Mouse (Mus musculus) neural tube, embryonic 13.5 days (tissue): Measurements from ENCODE around the gene Msmb. TPM values are rescaled to one million over a fixed set of nuclear protein-coding genes. Genes with fewer than 3 reads are reported as not detected.
"Not testable (repeated sequence)": the region's sequence is repeated elsewhere in the genome, so short reads cannot be mapped to it uniquely, and the experiment has no call there.

Experiments
- ATAC-seq: fragments of 200-750 bp; cut with Nextera tagmentation; 2 replicates; pipeline ENCODE4 v1.8.0; 2017; ENCODE audit warnings: low read depth, mild to moderate bottlenecking, moderate TSS enrichment, moderate library complexity
- H3K27ac ChIP-seq: fragments of 300-500 bp; sonication (generic); replicated peaks from 2 replicates; pipeline ENCODE4 v1.5.1; 2015; ENCODE audit warnings: moderate library complexity, mild to moderate bottlenecking, inconsistent platforms
- H3K27me3 ChIP-seq: fragments of 300-500 bp; sonication (generic); 2 replicates; pipeline ENCODE4 v1.6.1; 2015; ENCODE audit warnings: mild to moderate bottlenecking, inconsistent platforms
- H3K36me3 ChIP-seq: fragments of 300-500 bp; sonication (generic); 2 replicates; pipeline ENCODE4 v1.6.1; 2015; ENCODE audit warnings: mild to moderate bottlenecking, inconsistent platforms
- H3K4me1 ChIP-seq: fragments of 300-500 bp; sonication (generic); replicated peaks from 2 replicates; pipeline ENCODE4 v1.6.1; 2015; ENCODE audit warnings: inconsistent platforms
- H3K4me2 ChIP-seq: fragments of 300-500 bp; sonication (generic); 2 replicates; pipeline ENCODE4 v1.6.1; 2015; ENCODE audit warnings: inconsistent platforms, mild to moderate bottlenecking, moderate library complexity
- H3K4me3 ChIP-seq: fragments of 300-500 bp; sonication (generic); 2 replicates; pipeline ENCODE4 v1.5.1; 2015; ENCODE audit warnings: mild to moderate bottlenecking, inconsistent platforms
- H3K9ac ChIP-seq: fragments of 300-500 bp; sonication (generic); 2 replicates; pipeline ENCODE4 v1.6.1; 2015; ENCODE audit warnings: moderate library complexity, mild to moderate bottlenecking, inconsistent platforms
- H3K9me3 ChIP-seq: fragments of 300-500 bp; sonication (generic); 2 replicates; pipeline ENCODE4 v1.6.1; 2016; ENCODE audit warnings: inconsistent platforms
- WGBS: fragments of 180-500 bp; shearing (Covaris S2); methylation state at CpG from one replicate; pipeline ENCODE4 v1.1.7; 2015; 5-methylcytosine and 5-hydroxymethylcytosine counted together
- polyA plus RNA-seq: library from polyadenylated mRNA; unstranded; fragments of >200 nt; fragmentation: Nextera tagmentation; extraction: Ambion mirVana; gene quantifications from 2 replicates; pipeline ENCODE4 v1.2.1, GENCODE M21; 2015

Gene Msmb
- polyA plus RNA-seq, 1 experiment from 2014 or later = not detected

- Histone ChIP-seq H3K4me3 (no peak overlapping the region), H3K4me2 (no peak overlapping the region), H3K9me3 (no peaks in the 10 kb centered on the region), H3K27ac (no peak overlapping the region), H3K36me3 (peaks cover 59% of the 10 kb centered on the region), H3K4me1 (no peaks in the 10 kb centered on the region), H3K27me3 (no peaks in the 10 kb centered on the region), H3K9ac (no peak overlapping the region)
- ATAC-seq = no peak
- WGBS = 91% methylated on average over 6 of the region's 6 CpGs
These were observed 49.0 kb downstream of the Msmb start for GRCm38 (mm10) chr14:32190627-32191391.

DNA sequence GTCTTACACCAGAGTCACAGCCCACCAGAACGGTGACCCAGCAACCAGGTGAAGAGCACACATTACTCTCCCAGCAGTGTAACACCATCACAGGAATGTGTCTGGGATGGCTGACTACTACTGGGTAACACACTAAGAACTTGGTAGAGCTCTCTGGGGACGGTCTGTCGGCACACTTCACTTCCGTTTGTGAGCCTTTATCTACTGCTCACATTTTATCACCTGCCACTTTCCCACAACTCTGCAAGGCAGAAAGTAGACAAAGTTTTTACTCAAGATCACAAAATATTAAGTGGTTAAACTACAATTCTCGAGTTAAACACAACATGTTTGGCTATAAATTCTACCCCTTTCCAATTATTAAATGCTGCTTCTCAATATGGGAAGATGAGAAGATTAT is 50.1 kb downstream of the Msmb start:
- H3K36me3 ChIP-seq = peaks cover 52% of the 10 kb centered on the region
- no peak overlapping the region for H3K27ac ChIP-seq
- WGBS = 96% methylated on average over 5 of the region's 5 CpGs
- H3K4me2 ChIP-seq = no peak overlapping the region
- H3K4me3 ChIP-seq = no peak overlapping the region
- no peaks in the 10 kb centered on the region for H3K4me1 ChIP-seq
- H3K9ac ChIP-seq = no peak overlapping the region
- no peaks in the 10 kb centered on the region for H3K27me3 ChIP-seq
- H3K9me3 ChIP-seq = no peaks in the 10 kb centered on the region
- ATAC-seq = no peak

DNA sequence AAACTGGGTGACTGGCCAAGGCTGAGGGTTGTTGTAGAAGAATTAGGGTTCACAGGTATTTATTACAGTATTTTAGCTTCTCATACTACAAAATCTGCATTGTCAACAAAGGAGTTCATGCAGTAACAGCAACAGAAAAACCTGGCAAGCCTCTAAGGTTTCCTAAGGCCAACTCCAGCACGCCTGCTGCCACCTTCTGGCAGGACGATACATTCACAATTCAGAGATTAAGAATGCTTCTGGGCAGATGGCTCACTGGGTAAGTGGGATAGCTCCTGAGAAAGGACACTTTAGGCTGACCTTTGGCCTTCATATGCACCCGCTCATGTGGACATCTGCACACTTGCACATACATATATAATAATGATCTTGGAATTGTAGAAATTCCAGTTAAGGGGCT is 50.6 kb downstream of the Msmb start:
- no peak overlapping the region for H3K27ac ChIP-seq
- no peak overlapping the region for H3K4me3 ChIP-seq
- no peak overlapping the region for H3K9ac ChIP-seq
- H3K36me3 ChIP-seq = peaks cover 52% of the 10 kb centered on the region
- H3K27me3 ChIP-seq = no peaks in the 10 kb centered on the region
- WGBS = 48% methylated on average over 3 of the region's 3 CpGs
- no peaks in the 10 kb centered on the region for H3K9me3 ChIP-seq
- no peak overlapping the region for H3K4me2 ChIP-seq
- no peaks in the 10 kb centered on the region for H3K4me1 ChIP-seq
- ATAC-seq = no peak

DNA sequence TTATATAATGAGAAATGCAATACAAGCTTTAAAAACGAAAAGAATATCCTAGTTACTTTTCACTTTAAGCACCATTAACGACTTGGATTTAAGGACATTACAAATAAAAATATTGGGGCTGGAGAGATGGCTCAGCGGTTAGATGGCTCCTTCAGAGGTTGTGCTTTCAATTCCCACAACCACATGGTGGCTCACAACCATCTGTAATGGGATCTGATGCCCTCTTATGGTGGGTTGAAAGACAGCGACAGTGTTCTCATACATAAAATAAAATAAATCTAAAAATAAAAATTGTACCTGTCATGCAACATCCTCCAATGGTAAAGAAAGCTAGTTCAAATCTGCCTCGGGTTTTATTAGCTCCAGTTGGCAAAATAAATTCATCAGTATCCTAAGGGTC is 51.7 kb downstream of the Msmb start:
- H3K36me3 ChIP-seq = peaks cover 52% of the 10 kb centered on the region
- not testable (repeated sequence) for H3K27ac ChIP-seq, H3K9ac ChIP-seq, ATAC-seq, H3K4me1 ChIP-seq, H3K27me3 ChIP-seq, H3K4me3 ChIP-seq, H3K4me2 ChIP-seq, H3K9me3 ChIP-seq
- 82% methylated on average over 5 of the region's 5 CpGs for WGBS

- H3K4me2 ChIP-seq = peak overlapping the region; percentile 81
- WGBS = under 1% methylated on average over 26 of the region's 26 CpGs
- H3K27me3 ChIP-seq = no peaks in the 10 kb centered on the region
- peak; percentile 28; the same call in 1 of the 2 replicates for ATAC-seq
- H3K9ac ChIP-seq = peak overlapping the region; percentile 93
- H3K9me3 ChIP-seq = no peaks in the 10 kb centered on the region
- peak overlapping the region; percentile 97 for H3K4me3 ChIP-seq
- peaks cover 31% of the 10 kb centered on the region for H3K36me3 ChIP-seq
- no peak overlapping the region; the same call in 1 of the 2 replicates for H3K27ac ChIP-seq
- peaks cover 31% of the 10 kb centered on the region for H3K4me1 ChIP-seq
These were observed 59.5 kb downstream of the Msmb start for GRCm38 (mm10) chr14:32201354-32201753.

GRCm38 (mm10) chr14:32201791-32202451 is 60.1 kb downstream of the Msmb start, which contains the start of the genes Timm23 and Parg:
Timm23 (minus strand) TSS chr14:32201898.
Parg (plus strand) TSS chr14:32201949.
- Histone ChIP-seq H3K9ac (peak within 1 kb of the TSS; percentile 93), H3K27ac (peak within 1 kb of the TSS; percentile 79), H3K27me3 (no peaks in the 10 kb centered on the region), H3K4me2 (peak within 1 kb of the TSS; percentile 93), H3K36me3 (peaks cover 28% of the 10 kb centered on the region), H3K4me3 (peak within 1 kb of the TSS; percentile 97), H3K9me3 (no peaks in the 10 kb centered on the region), H3K4me1 (peaks cover 31% of the 10 kb centered on the region)
- peak; percentile 95 for ATAC-seq
- WGBS = under 1% methylated on average over 77 of the region's 77 CpGs

Other genes with a start within 250 kb of the Msmb start
- 0.15 and 0.23 TPM in 2 replicates for gene Galnt15, start 113.0 kb upstream of the Msmb start, polyA plus RNA-seq
- gene Oxnad1, start 56.6 kb upstream of the Msmb start, polyA plus RNA-seq = 21.8 and 22.4 TPM in 2 replicates
- gene Dph3, start 56.3 kb upstream of the Msmb start, polyA plus RNA-seq = 78.9 and 88.2 TPM in 2 replicates
- gene Ncoa4, start 17.8 kb downstream of the Msmb start, polyA plus RNA-seq = 96.5 and 97.5 TPM in 2 replicates
- 214 and 235 TPM in 2 replicates for gene Timm23, start 59.9 kb downstream of the Msmb start, polyA plus RNA-seq
- gene Parg, start 59.9 kb downstream of the Msmb start, polyA plus RNA-seq = 33.2 and 44.3 TPM in 2 replicates
- gene Ogdhl, start 180.0 kb downstream of the Msmb start, polyA plus RNA-seq = 20.4 and 20.6 TPM in 2 replicates
- gene 1700024G13Rik, start 246.4 kb downstream of the Msmb start, polyA plus RNA-seq = 0.24 TPM in 1 of 2 replicates, not detected in the other